Mouse (Mus musculus): ENCODE results near the gene Reg3g. TPM values are rescaled to one million over a fixed set of nuclear protein-coding genes. Genes with fewer than 3 reads are reported as not detected.

Reg3g gene
- 1.1 TPM in 1 of 2 replicates, not detected in the other for polyA plus RNA-seq (2012; rRNA removed)
- polyA plus RNA-seq (2014; fragmentation: Nextera tagmentation; extraction: Ambion mirVana) = not detected in 2 replicates

DNA sequence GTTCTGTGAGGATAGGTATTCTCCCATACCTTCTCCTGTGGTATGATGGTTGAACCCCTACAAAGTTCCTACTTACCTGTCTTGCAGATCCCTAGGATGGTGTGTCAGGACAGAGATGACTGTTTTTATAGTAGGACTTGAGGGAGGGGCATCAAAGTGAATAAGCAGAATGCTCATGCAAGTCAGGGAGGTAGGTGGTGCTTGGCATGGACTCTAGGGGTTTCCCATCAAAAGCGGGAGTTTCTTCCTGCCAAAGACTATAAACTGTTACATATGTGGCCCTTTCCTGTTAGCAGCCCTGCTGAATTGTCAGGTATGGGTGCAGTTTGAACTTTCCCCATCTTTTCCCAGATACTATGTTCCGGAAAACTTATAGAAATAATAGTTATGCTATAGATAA lies at the start of gene Reg3g:
TSS of gene Reg3g (minus strand) at position 101 of the 400 bp plus-strand sequence.
- no peak for TF ChIP-seq POLR2A (IDR thresholded peaks at IDR 0.05; ENCODE audit: borderline replicate concordance, extremely low read depth, insufficient read depth, insufficient read length)
- no peak within 1 kb of the TSS for H3K27ac ChIP-seq (replicated peaks; ENCODE audit: low read depth, low read length)

DNA sequence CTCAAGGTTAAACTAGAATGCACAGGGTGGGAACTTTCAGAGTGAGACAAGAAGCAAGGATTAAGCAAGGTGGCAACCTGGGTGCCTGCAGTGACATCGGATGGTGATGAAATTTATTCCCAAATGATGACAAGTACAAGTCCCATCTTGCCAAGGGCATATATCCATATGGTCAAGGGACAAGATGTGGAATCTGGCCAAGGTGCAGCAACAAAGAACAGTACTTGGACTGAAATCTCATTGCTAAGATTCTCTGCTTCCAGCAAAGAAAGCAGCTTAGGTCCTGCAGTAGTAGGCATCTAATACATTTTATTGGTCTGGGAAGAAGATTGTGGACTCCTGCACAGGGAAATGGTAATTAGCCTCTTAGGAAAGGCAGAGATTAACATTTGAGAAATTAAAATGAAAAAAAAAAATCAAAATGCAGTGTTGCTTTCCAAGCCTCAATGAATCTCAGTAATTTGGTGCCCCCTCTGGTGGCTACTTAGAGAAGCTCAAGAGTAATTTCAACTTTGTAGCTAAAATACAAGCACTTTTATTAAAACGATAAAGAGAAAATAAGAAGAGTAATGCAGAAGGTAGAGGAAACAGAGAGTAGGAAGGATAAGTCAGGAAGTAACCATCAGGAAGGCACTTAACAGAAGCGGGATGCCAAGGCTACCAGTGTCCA lies 47.2 kb upstream of the Reg3g start:
- Histone ChIP-seq H3K4me2 (replicated peaks; ENCODE audit: low read depth, low read length, severe bottlenecking) (no peak overlapping the region), H3K36me3 (ENCODE audit: control insufficient read depth, insufficient read depth, low read length) (no peaks in the 10 kb centered on the region), H3K9me3 (ENCODE audit: control insufficient read depth, low read length) (no peaks in the 10 kb centered on the region), H3K4me1 (ENCODE audit: control insufficient read depth, insufficient read depth, low read length) (no peaks in the 10 kb centered on the region), H3K27ac (replicated peaks; ENCODE audit: low read depth, low read length) (no peak overlapping the region), H3K4me3 (replicated peaks; ENCODE audit: low read length) (no peak overlapping the region), H3K9ac (ENCODE audit: low read depth, low read length, severe bottlenecking) (no peak overlapping the region), H3K27me3 (ENCODE audit: control insufficient read depth, insufficient read depth, low read length) (no peaks in the 10 kb centered on the region)
- WGBS = 58% methylated on average over 3 of the region's 3 CpGs
- DNase-seq (ENCODE audit: low spot score) (no peak), ATAC-seq (ENCODE audit: low FRiP score, low read depth) (no peak)
- TF ChIP-seq POLR2A (IDR thresholded peaks at IDR 0.05; ENCODE audit: borderline replicate concordance, extremely low read depth, insufficient read depth, insufficient read length) = no peak

More for the DNA sequence above, at the start of gene Reg3g:
- Histone ChIP-seq H3K9ac (ENCODE audit: low read depth, low read length, severe bottlenecking) (no peak within 1 kb of the TSS), H3K4me2 (replicated peaks; ENCODE audit: low read depth, low read length, severe bottlenecking) (no peak within 1 kb of the TSS), H3K4me1 (ENCODE audit: control insufficient read depth, insufficient read depth, low read length) (no peaks in the 10 kb centered on the region), H3K36me3 (ENCODE audit: control insufficient read depth, insufficient read depth, low read length) (no peaks in the 10 kb centered on the region), H3K9me3 (ENCODE audit: control insufficient read depth, low read length) (no peaks in the 10 kb centered on the region), H3K27me3 (ENCODE audit: control insufficient read depth, insufficient read depth, low read length) (no peaks in the 10 kb centered on the region), H3K4me3 (replicated peaks; ENCODE audit: low read length) (no peak within 1 kb of the TSS)
- DNase-seq (ENCODE audit: low spot score) (no peak), ATAC-seq (ENCODE audit: low FRiP score, low read depth) (no peak)
- 72% methylated on average over 2 of the region's 2 CpGs for WGBS

DNA sequence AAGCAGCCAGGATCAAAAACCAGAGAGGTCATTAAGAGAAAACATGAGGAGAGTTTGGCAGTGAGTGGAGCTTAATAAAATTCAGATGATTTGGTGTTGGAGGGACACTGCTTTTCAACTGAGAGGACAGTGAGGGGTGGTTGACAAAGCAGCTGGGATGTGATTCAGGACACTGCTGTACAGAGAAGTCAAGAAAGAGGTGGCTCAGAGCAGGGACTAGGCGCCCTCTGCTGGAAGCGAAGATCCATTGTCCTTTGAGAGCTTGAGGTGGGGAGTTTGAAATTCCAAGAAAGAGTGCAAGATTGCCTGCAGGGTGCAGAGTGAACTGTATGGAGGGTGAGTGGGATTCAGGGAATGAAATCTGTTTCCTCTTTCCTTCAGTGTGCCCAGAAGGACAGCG lies 44.2 kb upstream of the Reg3g start:
- ATAC-seq (ENCODE audit: low FRiP score, low read depth) (peak; percentile 47), DNase-seq (ENCODE audit: low spot score) (peak; percentile 29)
- no peak overlapping the region for H3K4me3 ChIP-seq (replicated peaks; ENCODE audit: low read length)
- H3K36me3 ChIP-seq (ENCODE audit: control insufficient read depth, insufficient read depth, low read length) = no peaks in the 10 kb centered on the region
- H3K9me3 ChIP-seq (ENCODE audit: control insufficient read depth, low read length) = no peaks in the 10 kb centered on the region
- H3K27me3 ChIP-seq (ENCODE audit: control insufficient read depth, insufficient read depth, low read length) = no peaks in the 10 kb centered on the region
- H3K4me1 ChIP-seq (ENCODE audit: control insufficient read depth, insufficient read depth, low read length) = no peaks in the 10 kb centered on the region
- no peak overlapping the region for H3K9ac ChIP-seq (ENCODE audit: low read depth, low read length, severe bottlenecking)
- 4% methylated on average over 3 of the region's 3 CpGs for WGBS
- no peak overlapping the region for H3K4me2 ChIP-seq (replicated peaks; ENCODE audit: low read depth, low read length, severe bottlenecking)
- H3K27ac ChIP-seq (replicated peaks; ENCODE audit: low read depth, low read length) = no peak overlapping the region
- TF ChIP-seq POLR2A (IDR thresholded peaks at IDR 0.05; ENCODE audit: borderline replicate concordance, extremely low read depth, insufficient read depth, insufficient read length) = no peak

- Histone ChIP-seq H3K4me3 (replicated peaks; ENCODE audit: low read length) (no peak overlapping the region), H3K9me3 (ENCODE audit: control insufficient read depth, low read length) (no peaks in the 10 kb centered on the region), H3K27me3 (ENCODE audit: control insufficient read depth, insufficient read depth, low read length) (no peaks in the 10 kb centered on the region), H3K9ac (ENCODE audit: low read depth, low read length, severe bottlenecking) (no peak overlapping the region), H3K36me3 (ENCODE audit: control insufficient read depth, insufficient read depth, low read length) (no peaks in the 10 kb centered on the region), H3K27ac (replicated peaks; ENCODE audit: low read depth, low read length) (no peak overlapping the region), H3K4me2 (replicated peaks; ENCODE audit: low read depth, low read length, severe bottlenecking) (no peak overlapping the region), H3K4me1 (ENCODE audit: control insufficient read depth, insufficient read depth, low read length) (no peaks in the 10 kb centered on the region)
- no peak for TF ChIP-seq POLR2A (IDR thresholded peaks at IDR 0.05; ENCODE audit: borderline replicate concordance, extremely low read depth, insufficient read depth, insufficient read length)
- DNase-seq (ENCODE audit: low spot score) = no peak
- ATAC-seq (ENCODE audit: low FRiP score, low read depth) = no peak
- WGBS = 55% methylated on average over 3 of the region's 3 CpGs
Measured at GRCm38 (mm10) chr6:78510173-78510900, 41.7 kb upstream of the Reg3g start.

- no peak overlapping the region for H3K9ac ChIP-seq (ENCODE audit: low read depth, low read length, severe bottlenecking)
- 72% methylated on average over 3 of the region's 3 CpGs for WGBS
- TF ChIP-seq POLR2A (IDR thresholded peaks at IDR 0.05; ENCODE audit: borderline replicate concordance, extremely low read depth, insufficient read depth, insufficient read length) = no peak
- H3K4me3 ChIP-seq (replicated peaks; ENCODE audit: low read length) = no peak overlapping the region
- H3K4me1 ChIP-seq (ENCODE audit: control insufficient read depth, insufficient read depth, low read length) = no peaks in the 10 kb centered on the region
- DNase-seq (ENCODE audit: low spot score) (no peak), ATAC-seq (ENCODE audit: low FRiP score, low read depth) (no peak)
- H3K9me3 ChIP-seq (ENCODE audit: control insufficient read depth, low read length) = no peaks in the 10 kb centered on the region
- H3K27me3 ChIP-seq (ENCODE audit: control insufficient read depth, insufficient read depth, low read length) = no peaks in the 10 kb centered on the region
- no peaks in the 10 kb centered on the region for H3K36me3 ChIP-seq (ENCODE audit: control insufficient read depth, insufficient read depth, low read length)
- no peak overlapping the region for H3K27ac ChIP-seq (replicated peaks; ENCODE audit: low read depth, low read length)
- H3K4me2 ChIP-seq (replicated peaks; ENCODE audit: low read depth, low read length, severe bottlenecking) = no peak overlapping the region
Measured at GRCm38 (mm10) chr6:78505745-78506144, 37.1 kb upstream of the Reg3g start.

Measured in limb, embryonic 14.5 days (tissue).